Mouse (Mus musculus) splenic B cell, adult 2 months (primary cell): ENCODE results near the gene Adra1d.
A peak's percentile ranks its signal among the peaks of the same experiment; 100 is the strongest.

Experiments
- DNase-seq: peaks from one replicate; pipeline ENCODE4 v3.0.0-alpha.2; 2011; ENCODE audit warnings: low read depth, low spot score
- H3K27me3 ChIP-seq: 2 replicates; pipeline ENCODE4 v1.6.1; 2012; ENCODE audit warnings: mild to moderate bottlenecking, low read length, moderate library complexity, mixed read lengths; ENCODE audit not compliant: control insufficient read depth, poor library complexity, insufficient read depth, severe bottlenecking
- H3K36me3 ChIP-seq: 2 replicates; pipeline ENCODE4 v1.6.1; 2012; ENCODE audit warnings: mild to moderate bottlenecking, low read length, moderate library complexity, mixed read lengths; ENCODE audit not compliant: control insufficient read depth, poor library complexity, insufficient read depth, severe bottlenecking

The Adra1d gene

GRCm38 (mm10) chr2:131548330-131548729, 13.8 kb downstream of the Adra1d start:
- DNase-seq, result no peak
- H3K36me3 ChIP-seq, result no peaks in the 10 kb centered on the region
- H3K27me3 ChIP-seq, result peaks cover 4% of the 10 kb centered on the region

- H3K27me3 ChIP-seq, result peaks cover 4% of the 10 kb centered on the region
- DNase-seq, result no peak
- no peaks in the 10 kb centered on the region for H3K36me3 ChIP-seq
Measured at GRCm38 (mm10) chr2:131546745-131547408, 15.2 kb downstream of the Adra1d start.

DNA sequence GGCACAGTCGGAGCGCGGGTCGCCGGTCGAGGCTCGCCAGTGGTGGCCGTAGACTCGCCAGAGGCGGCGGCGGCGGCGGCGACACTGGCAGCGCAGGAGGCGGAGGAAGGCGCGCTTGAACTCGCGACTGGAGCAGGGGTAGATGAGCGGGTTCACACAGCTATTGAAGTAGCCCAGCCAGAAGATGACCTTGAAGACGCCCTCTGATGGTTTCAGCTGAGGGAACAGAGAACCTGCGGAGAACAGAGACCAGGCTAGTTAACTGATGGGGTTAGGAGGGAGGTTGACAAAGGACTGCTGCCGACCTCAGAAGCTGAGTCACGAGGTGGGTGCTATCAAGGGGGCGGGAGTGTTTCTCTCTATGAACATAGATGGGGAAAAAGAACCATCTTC, 15.8 kb downstream of the Adra1d start:
- peaks cover 4% of the 10 kb centered on the region for H3K27me3 ChIP-seq
- H3K36me3 ChIP-seq, result no peaks in the 10 kb centered on the region
- DNase-seq, result peak; percentile 11

GRCm38 (mm10) chr2:131545386-131546307, 16.4 kb downstream of the Adra1d start:
- peak; percentile 58 for DNase-seq
- peaks cover 4% of the 10 kb centered on the region for H3K27me3 ChIP-seq
- H3K36me3 ChIP-seq, result no peaks in the 10 kb centered on the region

DNA sequence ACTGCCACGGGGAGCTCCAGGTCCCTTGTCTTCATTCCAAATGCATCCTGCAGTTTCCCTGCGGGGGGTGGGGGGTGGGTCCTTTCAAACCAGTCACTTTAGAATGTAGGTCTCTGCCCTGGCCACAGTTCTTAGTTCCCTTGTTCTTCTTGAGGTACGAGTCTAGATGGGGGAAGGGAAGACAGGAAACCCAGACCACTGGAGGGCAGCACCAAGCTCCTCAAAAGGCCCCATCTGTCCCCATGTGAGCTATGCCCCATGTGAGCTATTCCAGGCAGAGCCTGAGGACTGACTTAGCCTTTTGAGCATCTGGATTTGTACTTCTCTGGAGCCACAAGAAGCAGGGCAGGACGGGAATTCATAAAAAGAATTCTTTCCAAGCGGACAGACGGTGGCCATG, 19.6 kb downstream of the Adra1d start:
- H3K36me3 ChIP-seq, result no peaks in the 10 kb centered on the region
- H3K27me3 ChIP-seq, result peaks cover 4% of the 10 kb centered on the region
- peak; percentile 10 for DNase-seq

DNA sequence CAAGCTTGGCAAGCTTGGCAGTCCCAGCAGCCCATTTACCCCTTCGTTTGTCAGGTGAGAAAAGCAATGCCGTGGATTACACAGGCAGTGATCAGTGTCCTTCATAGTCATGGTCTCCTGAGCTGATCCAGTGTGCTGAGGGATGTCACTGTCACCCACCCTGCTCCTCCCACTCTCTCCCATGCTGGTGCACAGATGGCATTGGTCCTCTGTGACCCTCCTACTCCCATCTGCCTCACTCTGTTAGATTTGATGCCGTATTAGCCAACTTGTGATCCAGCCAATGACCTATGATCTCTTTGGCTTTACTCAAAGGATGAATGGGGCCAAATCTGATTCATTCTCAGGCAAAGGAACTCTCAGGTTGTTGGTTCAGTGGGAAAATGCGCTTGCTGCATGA, 20.4 kb downstream of the Adra1d start:
- peaks cover 3% of the 10 kb centered on the region; the same call in 1 of the 2 replicates for H3K27me3 ChIP-seq
- no peaks in the 10 kb centered on the region for H3K36me3 ChIP-seq
- DNase-seq, result no peak

DNA sequence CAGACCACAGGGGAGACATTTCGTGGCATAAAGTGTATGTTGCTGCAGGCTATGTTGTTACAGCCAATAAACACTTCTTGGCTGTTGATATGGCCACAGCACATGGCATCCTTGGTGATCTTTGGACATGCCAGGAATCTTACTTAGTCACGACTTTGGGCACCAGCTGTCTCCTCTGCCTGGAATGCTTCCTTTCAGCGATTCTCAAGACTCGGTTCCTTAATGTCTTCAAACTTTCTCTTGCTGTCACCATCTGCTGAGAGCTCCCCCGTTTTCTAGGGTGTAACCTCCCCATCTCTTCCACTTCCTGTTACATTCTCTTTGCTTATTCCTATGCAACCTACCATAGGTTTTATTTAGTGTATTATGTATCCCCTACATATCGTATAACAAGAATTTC, 22.3 kb downstream of the Adra1d start:
- DNase-seq, result no peak
- Histone ChIP-seq H3K36me3 (no peaks in the 10 kb centered on the region), H3K27me3 (no peaks in the 10 kb centered on the region)

DNA sequence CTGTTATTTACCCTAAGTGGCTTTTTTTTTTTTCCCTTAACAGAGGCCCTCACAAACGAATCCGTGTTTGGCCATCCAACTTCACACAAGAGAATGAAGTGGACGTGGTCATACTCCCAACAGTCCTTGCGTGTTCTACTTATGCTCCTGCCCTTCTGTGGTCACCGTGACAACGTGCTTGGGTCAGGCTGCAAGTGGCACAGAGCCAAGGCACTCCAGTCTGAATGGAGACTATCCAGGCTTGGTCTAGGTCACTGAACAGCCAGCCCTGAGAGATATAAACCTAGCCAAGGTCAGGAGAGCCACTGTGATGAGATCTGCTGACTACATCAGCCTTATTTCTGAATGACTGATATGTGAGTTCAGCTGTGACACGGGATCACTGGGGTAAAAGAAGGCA, 23.7 kb downstream of the Adra1d start:
- DNase-seq, result no peak
- no peaks in the 10 kb centered on the region for H3K27me3 ChIP-seq
- H3K36me3 ChIP-seq, result no peaks in the 10 kb centered on the region

DNA sequence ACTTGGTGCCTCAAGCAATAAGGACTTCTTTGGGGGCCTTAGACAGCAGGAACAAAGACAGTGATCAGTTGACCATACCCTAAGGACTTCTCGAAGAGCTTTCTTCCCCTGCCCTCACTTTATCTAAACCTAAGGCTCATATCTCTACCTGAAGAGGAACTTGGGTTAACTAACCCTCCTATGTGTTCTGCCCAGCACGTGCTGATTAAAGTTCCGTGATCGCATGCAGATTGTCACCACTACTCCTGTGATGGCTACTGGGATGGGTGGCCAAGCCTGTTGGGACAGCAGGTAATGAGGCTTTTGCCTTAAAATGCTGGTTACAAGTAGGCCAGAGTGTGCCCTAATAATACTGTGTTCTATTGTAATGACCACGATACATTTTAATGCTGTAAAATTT, 26.9 kb downstream of the Adra1d start:
- Histone ChIP-seq H3K36me3 (no peaks in the 10 kb centered on the region), H3K27me3 (no peaks in the 10 kb centered on the region)
- DNase-seq, result no peak

GRCm38 (mm10) chr2:131531271-131531670, 30.8 kb downstream of the Adra1d start:
- DNase-seq, result no peak
- no peaks in the 10 kb centered on the region for H3K27me3 ChIP-seq
- H3K36me3 ChIP-seq, result no peaks in the 10 kb centered on the region

DNA sequence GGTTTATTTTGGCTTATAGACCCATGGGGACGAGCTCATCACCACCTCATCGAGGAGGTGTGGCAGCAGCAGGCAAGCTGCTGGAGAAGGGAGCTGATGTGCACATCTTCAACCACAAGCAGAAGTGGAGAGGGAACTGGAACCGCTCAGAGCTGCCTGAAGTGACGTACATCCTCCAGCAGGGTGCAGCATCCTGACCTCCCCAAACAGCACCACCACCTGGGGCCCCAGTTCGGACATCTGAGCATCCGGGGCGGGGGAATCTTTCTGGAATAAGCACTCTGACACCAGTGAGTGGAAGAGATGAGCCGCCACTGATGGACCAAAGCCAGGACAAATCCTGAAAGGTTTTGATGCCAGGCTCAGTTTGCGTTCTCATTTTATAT, 31.5 kb downstream of the Adra1d start:
- Histone ChIP-seq H3K36me3 (no peaks in the 10 kb centered on the region), H3K27me3 (no peaks in the 10 kb centered on the region)
- peak; percentile 72 for DNase-seq

DNA sequence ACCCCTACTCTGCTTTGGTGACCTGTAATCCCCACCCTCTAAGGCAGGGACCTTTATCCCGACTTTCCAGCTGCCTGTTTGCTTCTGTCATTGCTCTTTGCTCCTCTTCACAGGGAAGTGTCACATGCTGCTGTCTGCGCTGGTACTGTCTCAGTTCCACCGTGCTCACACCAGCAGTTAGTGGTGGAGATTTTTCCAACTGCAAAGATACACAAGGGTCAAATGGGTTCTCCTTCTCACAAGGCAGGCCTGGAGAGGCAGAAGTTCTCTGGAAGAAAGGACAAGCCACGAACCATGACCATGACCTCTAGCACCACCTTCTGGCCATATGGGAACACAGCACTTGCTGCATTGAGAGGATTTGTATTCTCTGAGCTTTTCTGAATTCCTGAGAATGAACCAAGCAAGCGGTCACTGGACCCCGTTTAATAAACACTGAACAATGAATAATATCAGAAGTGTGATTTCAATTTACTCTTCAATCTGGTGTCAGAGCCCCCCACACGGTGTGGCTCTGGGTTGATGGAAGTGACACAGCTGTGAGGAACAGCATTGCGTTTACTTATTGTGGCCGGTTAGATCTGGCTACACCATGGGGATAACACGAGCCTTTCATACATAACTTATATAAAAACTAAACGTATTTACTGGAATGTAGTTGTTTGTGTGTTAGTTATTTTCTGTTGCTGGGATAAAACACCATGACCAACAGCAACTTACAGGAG, 32.0 kb downstream of the Adra1d start:
- H3K27me3 ChIP-seq, result no peaks in the 10 kb centered on the region
- peak; percentile 60 for DNase-seq
- no peaks in the 10 kb centered on the region for H3K36me3 ChIP-seq

- Histone ChIP-seq H3K36me3 (no peaks in the 10 kb centered on the region), H3K27me3 (no peaks in the 10 kb centered on the region)
- DNase-seq, result peak; percentile 43
Measured at GRCm38 (mm10) chr2:131527061-131527460, 35.0 kb downstream of the Adra1d start.

GRCm38 (mm10) chr2:131520743-131521142, 41.3 kb downstream of the Adra1d start:
- no peaks in the 10 kb centered on the region for H3K36me3 ChIP-seq
- no peak for DNase-seq

GRCm38 (mm10) chr2:131518790-131519189, 43.3 kb downstream of the Adra1d start:
- H3K27me3 ChIP-seq, result no peaks in the 10 kb centered on the region
- H3K36me3 ChIP-seq, result no peaks in the 10 kb centered on the region
- DNase-seq, result no peak

More at GRCm38 (mm10) chr2:131520743-131521142, 41.3 kb downstream of the Adra1d start:
- H3K27me3 ChIP-seq, result no peaks in the 10 kb centered on the region
